Mouse (Mus musculus) midbrain, embryonic 11.5 days (tissue): ENCODE data around the gene Shmt2. TPM values are rescaled to one million over a fixed set of nuclear protein-coding genes. Genes with fewer than 3 reads are reported as not detected.

Source experiments
- ATAC-seq: fragments of 200-750 bp; cut with Nextera tagmentation; 2 replicates; pipeline ENCODE4 v1.8.0; 2017; ENCODE audit warnings: moderate TSS enrichment, moderate library complexity; ENCODE audit not compliant: low FRiP score
- DNase-seq: peaks from one replicate; pipeline ENCODE4 v3.0.0; 2015; ENCODE audit warnings: low spot score; ENCODE audit errors: missing footprints
- H3K27ac ChIP-seq: fragments of 300-500 bp; sonication (generic); 2 replicates; pipeline ENCODE4 v1.5.1; 2014; ENCODE audit warnings: low read depth, low read length
- H3K27me3 ChIP-seq: fragments of 300-500 bp; sonication (generic); 2 replicates; pipeline ENCODE4 v1.6.1; 2014; ENCODE audit warnings: mild to moderate bottlenecking, low read length, moderate library complexity, mixed read lengths; ENCODE audit not compliant: control insufficient read depth, insufficient read depth
- H3K36me3 ChIP-seq: fragments of 300-500 bp; sonication (generic); 2 replicates; pipeline ENCODE4 v1.6.1; 2014; ENCODE audit warnings: mild to moderate bottlenecking, low read length, moderate library complexity, mixed read lengths; ENCODE audit not compliant: control insufficient read depth, insufficient read depth
- H3K4me1 ChIP-seq: fragments of 300-500 bp; sonication (generic); 2 replicates; pipeline ENCODE4 v1.6.1; 2014; ENCODE audit warnings: low read length; ENCODE audit not compliant: control insufficient read depth, insufficient read depth
- H3K4me2 ChIP-seq: fragments of 300-500 bp; sonication (generic); 2 replicates; pipeline ENCODE4 v1.6.1; 2014; ENCODE audit warnings: mild to moderate bottlenecking, moderate library complexity
- H3K4me3 ChIP-seq: fragments of 300-500 bp; sonication (generic); 2 replicates; pipeline ENCODE4 v1.5.1; 2014; ENCODE audit warnings: low read depth, low read length
- H3K9ac ChIP-seq: fragments of 300-500 bp; sonication (generic); 2 replicates; pipeline ENCODE4 v1.6.1; 2014; ENCODE audit warnings: low read length
- H3K9me3 ChIP-seq: fragments of 300-500 bp; sonication (generic); 2 replicates; pipeline ENCODE4 v1.6.1; 2016; ENCODE audit warnings: low read length; ENCODE audit not compliant: control insufficient read depth
- WGBS: fragments of 180-500 bp; shearing (Covaris S2); extraction: QIAGEN DNeasy Blood & Tissue Kit; methylation state at CpG from one replicate; pipeline ENCODE4 v1.1.7; 2014; 5-methylcytosine and 5-hydroxymethylcytosine counted together
- polyA plus RNA-seq: library from polyadenylated mRNA; unstranded; fragments of >200 nt; fragmentation: Nextera tagmentation; extraction: Ambion mirVana; gene quantifications from 2 replicates; pipeline ENCODE4 v1.2.1, GENCODE M21; 2014

Shmt2 gene
- polyA plus RNA-seq, result 68.8 and 74.8 TPM in 2 replicates

DNA sequence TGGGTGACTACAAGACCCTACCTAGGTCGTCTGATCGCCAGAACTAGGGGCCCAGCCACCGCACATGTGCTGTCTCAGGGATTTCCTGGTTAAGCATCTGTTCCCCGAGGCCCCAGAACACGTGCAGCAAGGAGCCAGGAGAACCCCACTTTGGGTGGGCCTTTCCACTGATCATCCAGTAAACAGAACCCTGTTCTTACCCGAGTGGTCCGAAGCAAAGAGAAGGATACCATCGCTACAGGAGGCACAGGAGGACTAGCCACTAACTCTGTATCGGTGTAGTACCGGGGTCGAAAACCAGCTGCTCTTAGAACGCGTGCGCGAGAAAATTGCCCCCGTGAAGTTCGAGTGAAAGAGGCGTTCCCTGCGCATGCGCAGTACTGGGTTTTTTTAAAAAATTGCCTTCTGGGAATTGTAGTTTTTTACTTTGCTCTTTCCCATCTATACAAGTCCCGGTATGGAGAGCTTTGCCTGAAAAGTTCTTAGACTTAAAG, at the start of gene Shmt2:
Shmt2 (minus strand) TSS at position 357 of the 494 bp plus-strand sequence.
- peaks cover 39% of the 10 kb centered on the region for H3K27me3 ChIP-seq
- DNase-seq (peak; percentile 100), ATAC-seq (peak; percentile 58)
- peak within 1 kb of the TSS; percentile 37 for H3K4me3 ChIP-seq
- H3K4me2 ChIP-seq, result peak within 1 kb of the TSS; percentile 56
- peak within 1 kb of the TSS; percentile 52 for H3K9ac ChIP-seq
- H3K9me3 ChIP-seq, result no peaks in the 10 kb centered on the region
- H3K27ac ChIP-seq, result no peak within 1 kb of the TSS
- under 1% methylated on average over 21 of the region's 21 CpGs for WGBS
- peaks cover 10% of the 10 kb centered on the region for H3K36me3 ChIP-seq
- H3K4me1 ChIP-seq, result peaks cover 26% of the 10 kb centered on the region

DNA sequence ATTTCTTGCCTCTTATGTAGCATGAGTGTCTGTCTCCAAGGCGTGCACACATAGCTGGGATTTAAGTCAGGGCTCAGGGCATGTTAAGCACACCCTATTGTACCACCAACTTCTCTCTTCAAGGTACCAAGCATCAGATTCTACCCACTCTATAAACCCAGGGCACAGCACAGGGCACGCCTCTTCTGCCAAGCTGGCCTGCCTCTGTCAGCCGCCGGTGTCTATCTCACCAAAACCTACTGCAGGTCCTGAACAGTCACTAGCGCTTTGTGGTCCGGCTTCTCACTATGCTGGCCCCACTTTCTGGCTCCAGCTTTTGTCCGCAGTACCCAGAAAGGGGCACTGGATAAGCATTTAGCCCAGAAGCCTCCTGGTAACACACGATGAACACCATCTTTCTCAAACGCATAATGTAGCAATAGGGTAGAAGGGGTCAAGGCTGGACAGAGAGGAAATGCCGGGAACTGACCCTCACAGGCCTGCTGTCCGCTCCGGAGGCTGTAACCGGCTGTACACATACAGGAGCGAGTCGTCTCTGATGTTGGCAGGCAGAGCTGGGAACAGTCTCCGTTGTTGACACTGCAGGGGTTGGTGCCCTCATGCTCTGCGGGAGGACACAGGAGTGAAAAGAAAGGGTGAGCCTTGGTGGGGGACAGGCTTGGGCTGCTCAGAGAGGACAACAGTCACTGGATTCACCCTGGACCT, 48.8 kb upstream of the Shmt2 start:
- no peaks in the 10 kb centered on the region for H3K27me3 ChIP-seq
- no peaks in the 10 kb centered on the region for H3K9me3 ChIP-seq
- no peak overlapping the region for H3K9ac ChIP-seq
- H3K36me3 ChIP-seq, result peaks cover 40% of the 10 kb centered on the region
- no peak overlapping the region for H3K4me3 ChIP-seq
- 94% methylated on average over 17 of the region's 17 CpGs for WGBS
- no peak overlapping the region for H3K4me2 ChIP-seq
- H3K27ac ChIP-seq, result no peak overlapping the region
- no peaks in the 10 kb centered on the region for H3K4me1 ChIP-seq
- DNase-seq (no peak), ATAC-seq (no peak)

DNA sequence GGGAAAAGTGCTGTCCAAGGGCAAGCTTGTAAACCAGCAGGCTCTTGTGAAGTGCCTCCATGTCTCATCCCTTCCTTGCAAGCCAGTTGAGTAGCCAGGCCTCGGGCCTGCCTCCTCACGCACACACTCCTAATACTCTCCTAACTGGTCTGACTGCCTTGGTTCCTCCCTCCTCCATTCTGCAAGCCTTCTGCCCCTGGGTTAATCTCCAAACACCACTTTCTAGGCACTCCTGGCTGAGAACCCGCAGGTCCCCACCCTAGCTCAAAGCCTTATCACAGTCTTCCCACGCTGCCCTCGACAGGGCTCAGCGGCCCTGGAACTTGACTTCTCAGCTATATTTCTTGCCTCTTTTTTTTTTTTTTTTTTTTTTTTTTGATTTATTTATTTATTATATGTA, 48.1 kb upstream of the Shmt2 start:
- Histone ChIP-seq H3K27me3 (no peaks in the 10 kb centered on the region), H3K36me3 (peaks cover 43% of the 10 kb centered on the region), H3K4me1 (no peaks in the 10 kb centered on the region), H3K4me3 (no peak overlapping the region), H3K9ac (no peak overlapping the region), H3K27ac (no peak overlapping the region), H3K4me2 (no peak overlapping the region), H3K9me3 (no peaks in the 10 kb centered on the region)
- WGBS, result 79% methylated on average over 6 of the region's 6 CpGs
- DNase-seq, result no peak
- no peak for ATAC-seq

DNA sequence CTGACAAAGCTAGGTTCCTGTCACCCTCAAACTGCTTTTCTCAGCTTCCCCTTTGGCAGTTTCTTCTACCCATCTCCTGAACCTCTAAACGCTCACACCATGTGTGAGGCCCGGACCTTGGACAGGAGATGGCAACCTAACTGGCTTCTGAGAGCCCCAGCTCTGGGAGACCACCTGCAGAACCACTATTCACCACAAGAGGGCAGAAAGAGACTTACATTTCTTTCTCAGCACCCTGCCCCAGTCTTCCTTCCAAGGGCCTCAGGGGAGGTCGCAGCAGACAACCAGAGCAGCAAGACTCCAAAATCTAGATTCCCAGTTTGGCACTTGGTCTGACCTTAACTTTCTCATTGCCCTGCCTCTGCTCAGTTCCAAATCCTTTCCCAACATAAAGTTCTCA, 47.2 kb upstream of the Shmt2 start:
- no peak overlapping the region for H3K4me2 ChIP-seq
- peak; percentile 98 for DNase-seq
- no peak overlapping the region for H3K27ac ChIP-seq
- peaks cover 35% of the 10 kb centered on the region for H3K36me3 ChIP-seq
- peak; percentile 51; the same call in 1 of the 2 replicates for ATAC-seq
- no peak overlapping the region for H3K9ac ChIP-seq
- H3K27me3 ChIP-seq, result no peaks in the 10 kb centered on the region
- H3K4me3 ChIP-seq, result no peak overlapping the region
- WGBS, result 39% methylated on average over 3 of the region's 3 CpGs
- H3K4me1 ChIP-seq, result no peaks in the 10 kb centered on the region
- H3K9me3 ChIP-seq, result no peaks in the 10 kb centered on the region

DNA sequence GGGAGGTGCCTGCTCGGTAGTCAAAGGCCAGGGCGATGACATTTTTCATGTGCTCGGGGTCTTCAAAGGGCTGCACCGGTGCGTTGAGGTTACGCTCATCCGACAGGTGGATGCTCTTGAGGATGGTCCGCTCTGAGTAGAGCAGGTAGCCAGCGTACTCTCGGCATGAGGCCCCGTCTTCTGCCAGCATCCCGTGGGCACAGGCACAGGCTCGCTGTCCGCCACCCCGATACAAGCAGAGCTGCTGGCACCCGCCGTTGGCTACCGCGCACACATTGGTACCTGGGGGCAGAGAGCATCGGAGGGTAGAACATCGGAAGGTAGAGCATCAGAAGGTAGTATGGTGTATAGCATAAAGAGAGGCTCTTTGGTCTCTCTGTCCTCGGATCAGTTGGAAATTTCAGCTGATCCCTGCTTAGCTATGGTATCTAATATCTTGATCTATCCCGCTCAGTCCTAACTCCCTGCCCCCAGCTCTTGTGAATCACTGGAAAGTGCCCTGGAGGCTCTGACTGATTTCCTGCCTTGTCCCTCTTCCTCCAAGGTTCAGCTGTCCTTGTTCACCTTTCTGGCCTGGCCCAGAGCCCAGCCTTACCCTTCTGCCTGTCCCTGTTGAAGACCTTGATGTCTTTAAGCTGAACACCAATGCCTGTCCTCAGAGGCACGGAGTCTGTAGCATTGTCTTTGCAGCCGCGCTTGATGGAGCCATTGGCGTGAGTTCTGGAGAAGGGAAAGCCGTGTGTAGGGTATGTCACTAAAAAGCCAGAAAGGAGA, 44.5 kb upstream of the Shmt2 start:
- Histone ChIP-seq H3K27me3 (no peaks in the 10 kb centered on the region), H3K4me1 (no peaks in the 10 kb centered on the region), H3K9ac (no peak overlapping the region), H3K27ac (no peak overlapping the region), H3K36me3 (peaks cover 26% of the 10 kb centered on the region), H3K4me2 (no peak overlapping the region), H3K4me3 (no peak overlapping the region), H3K9me3 (no peaks in the 10 kb centered on the region)
- DNase-seq, result no peak
- WGBS, result 95% methylated on average over 28 of the region's 28 CpGs
- ATAC-seq, result no peak

DNA sequence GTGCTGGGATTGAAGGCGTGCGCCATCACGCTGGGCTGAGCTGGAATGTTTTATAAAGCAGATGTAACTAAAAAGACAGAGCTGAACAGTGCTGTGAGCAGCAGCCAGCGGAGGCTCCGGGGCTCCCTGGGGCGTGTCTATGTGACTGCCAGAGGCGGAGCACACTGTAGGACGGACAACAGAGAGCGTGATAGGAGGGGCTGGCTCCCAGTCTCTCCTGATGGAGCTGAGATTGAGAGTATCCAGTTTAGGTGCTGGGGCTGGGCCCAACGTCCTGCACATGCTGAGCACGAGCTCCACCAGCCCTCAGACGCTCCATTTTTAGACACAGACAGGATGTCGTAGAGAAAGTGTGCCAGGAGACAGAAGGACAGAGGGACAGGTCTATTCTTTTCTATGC, 42.1 kb upstream of the Shmt2 start:
- DNase-seq, result no peak

DNA sequence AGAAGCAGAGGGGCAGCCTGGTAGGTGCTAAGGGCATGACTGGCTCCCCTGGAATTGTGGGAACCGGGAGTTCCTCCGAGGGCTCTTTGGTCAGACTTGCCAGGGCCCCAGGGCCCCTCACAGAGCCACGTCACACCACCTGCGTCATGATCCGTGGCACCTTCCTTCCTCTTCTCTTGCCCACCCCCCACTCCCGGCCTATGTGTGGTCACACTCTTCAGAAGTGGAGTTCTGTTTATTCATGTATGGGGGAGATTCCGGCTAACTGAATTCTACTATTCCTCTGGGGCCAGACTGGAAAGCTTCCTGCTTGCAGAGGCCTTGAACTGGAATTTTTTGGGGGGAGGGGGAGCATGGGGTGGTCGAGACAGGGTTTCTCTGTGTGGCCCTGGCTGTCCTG, 41.6 kb upstream of the Shmt2 start:
- WGBS, result 76% methylated on average over 8 of the region's 8 CpGs
- ATAC-seq (no peak), DNase-seq (no peak)
- Histone ChIP-seq H3K9me3 (no peaks in the 10 kb centered on the region), H3K27ac (no peak overlapping the region), H3K27me3 (no peaks in the 10 kb centered on the region), H3K4me2 (no peak overlapping the region), H3K36me3 (peaks cover 44% of the 10 kb centered on the region), H3K9ac (no peak overlapping the region), H3K4me1 (no peaks in the 10 kb centered on the region), H3K4me3 (no peak overlapping the region)

More for the DNA sequence above, 42.1 kb upstream of the Shmt2 start:
- Histone ChIP-seq H3K4me1 (no peaks in the 10 kb centered on the region), H3K4me2 (no peak overlapping the region), H3K27ac (no peak overlapping the region), H3K27me3 (no peaks in the 10 kb centered on the region), H3K9ac (no peak overlapping the region), H3K9me3 (no peaks in the 10 kb centered on the region), H3K4me3 (no peak overlapping the region), H3K36me3 (peaks cover 41% of the 10 kb centered on the region)
- WGBS, result 63% methylated on average over 13 of the region's 13 CpGs
- no peak for ATAC-seq

DNA sequence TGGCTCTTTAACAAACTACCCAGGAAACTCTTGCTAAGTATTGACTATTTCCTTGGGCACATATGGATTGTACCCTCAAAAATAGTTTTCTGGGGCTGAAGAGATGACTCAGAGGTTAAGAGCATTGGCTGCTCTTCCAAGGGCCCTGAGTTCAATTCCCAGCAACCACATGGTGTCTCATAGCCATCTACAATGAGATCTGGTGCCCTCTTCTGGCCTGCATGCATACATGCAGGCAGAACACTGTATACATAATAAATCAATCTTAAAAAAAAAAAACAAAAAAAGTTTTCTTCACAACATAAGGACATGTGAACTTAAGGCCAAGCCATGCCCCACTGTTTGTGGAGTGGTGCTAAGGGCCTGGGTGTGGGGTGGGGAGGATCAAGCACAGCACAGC, 38.9 kb upstream of the Shmt2 start:
- H3K36me3 ChIP-seq, result peaks cover 54% of the 10 kb centered on the region
- DNase-seq, result no peak

DNA sequence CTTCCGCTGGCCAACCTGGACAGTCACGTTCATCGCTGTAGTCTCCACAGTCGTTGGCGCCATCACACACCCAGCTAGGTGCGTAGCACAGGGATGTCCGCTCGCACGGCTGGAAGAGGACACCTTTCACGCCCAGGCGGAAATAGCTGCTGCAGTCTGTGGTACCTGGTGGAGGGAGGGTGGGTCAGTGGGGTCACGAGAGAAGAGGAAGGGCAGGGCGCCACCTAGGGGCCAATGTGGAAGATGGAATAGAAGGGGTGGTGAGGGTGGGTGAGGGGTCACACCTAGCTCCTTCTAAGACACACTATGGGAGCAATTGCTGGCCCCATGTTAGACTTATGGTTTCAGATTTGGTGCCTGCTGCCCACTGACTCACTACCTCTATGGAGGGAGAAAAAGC, 35.2 kb upstream of the Shmt2 start:
- Histone ChIP-seq H3K4me1 (no peaks in the 10 kb centered on the region), H3K4me3 (no peak overlapping the region), H3K9me3 (no peaks in the 10 kb centered on the region), H3K4me2 (no peak overlapping the region), H3K9ac (no peak overlapping the region), H3K27me3 (no peaks in the 10 kb centered on the region), H3K36me3 (peaks cover 72% of the 10 kb centered on the region), H3K27ac (no peak overlapping the region)
- DNase-seq, result no peak
- no peak for ATAC-seq
- 90% methylated on average over 13 of the region's 13 CpGs for WGBS

More for the DNA sequence above, 38.9 kb upstream of the Shmt2 start:
- H3K4me3 ChIP-seq, result no peak overlapping the region
- ATAC-seq, result no peak
- H3K4me2 ChIP-seq, result no peak overlapping the region
- H3K27ac ChIP-seq, result no peak overlapping the region
- H3K27me3 ChIP-seq, result no peaks in the 10 kb centered on the region
- no peaks in the 10 kb centered on the region for H3K9me3 ChIP-seq
- no peak overlapping the region for H3K9ac ChIP-seq
- no peaks in the 10 kb centered on the region for H3K4me1 ChIP-seq
